ENCODE assay signal across 18 mouse cellular contexts in genomic region chr2:181378701-181379100, GRCm38 (mm10).
"Had no signal": no experiment of that assay in that cellular context is flagged by ENCODE, and none has a peak within 500 bp of the region (broad histone marks: within the 10 kb centered on the region; RNA-seq: fewer than 3 reads in every experiment).

No protein-coding gene starts in this region.

- H3K27me3 ChIP-seq: liver, embryonic 15.5 days; lung, embryonic 15.5 days; megakaryocyte, embryonic 14.5 days; midbrain, embryonic 13.5 days; midbrain, embryonic 15.5 days; neural tube, embryonic 12.5 days had no signal

- DNase-seq: liver, postnatal 0 days; lung, adult 2 months; lung, postnatal 14 days; lung, postnatal 36 days; retina, postnatal 1 day; right cerebral cortex, adult 18-20 months; right cerebral cortex, postnatal 25 days; right cerebral cortex, postnatal 4 days; spleen, adult 18-20 months; thymus, adult 18-20 months; thymus, postnatal 36 days had no signal

- H3K27ac ChIP-seq: liver, embryonic 15.5 days; lung, embryonic 15.5 days; macrophage; midbrain, embryonic 13.5 days; midbrain, embryonic 15.5 days; neural tube, embryonic 12.5 days had no signal

- H3K4me3 ChIP-seq: liver, embryonic 15.5 days; lung, embryonic 15.5 days; megakaryocyte, embryonic 14.5 days; midbrain, embryonic 13.5 days; midbrain, embryonic 15.5 days; neural tube, embryonic 12.5 days had no signal

- H3K4me1 ChIP-seq: midbrain, embryonic 13.5 days; midbrain, embryonic 15.5 days; neural tube, embryonic 12.5 days had no signal
